Mouse (Mus musculus) thymus, adult 2 months (tissue): Measurements from ENCODE around the gene Gm12394.

Experiments used
- CTCF ChIP-seq: fragments of 200-500 bp; IDR thresholded peaks from 2 replicates; pipeline ENCODE4 v1.5.1; 2012; ENCODE audit warnings: mild to moderate bottlenecking, control low read depth, low read length, moderate library complexity, borderline replicate concordance; ENCODE audit not compliant: control insufficient read depth, poor library complexity, insufficient read depth; ENCODE audit errors: extremely low read depth
- POLR2A ChIP-seq: fragments of 200-500 bp; IDR thresholded peaks from 2 replicates; pipeline ENCODE4 v1.6.1; 2012; ENCODE audit warnings: mild to moderate bottlenecking, low read length, control low read depth, moderate library complexity; ENCODE audit not compliant: control insufficient read depth, poor library complexity, insufficient read depth; ENCODE audit errors: extremely low read depth

GRCm38 (mm10) chr4:42879829-42880676 is 23.5 kb upstream of the Gm12394 start:
- TF ChIP-seq CTCF (no peak), POLR2A (no peak)
